In genomic region chr4:106569680-106570079, GRCm38 (mm10) we compare ENCODE assay signal across 21 mouse cellular contexts. TPM values are rescaled to one million over a fixed set of nuclear protein-coding genes. Genes with fewer than 3 reads are reported as not detected.
A peak's percentile ranks its signal among the peaks of the same experiment; 100 is the strongest.
DNase-seq lines count a peak whose midpoint lies in the region; ATAC-seq and TF ChIP-seq lines count a peak whose summit lies in the region.
"Had no signal": no experiment of that assay in that cellular context is flagged by ENCODE, and none has a peak within 500 bp of the region (broad histone marks: within the 10 kb centered on the region; RNA-seq: fewer than 3 reads in every experiment).

No protein-coding gene starts in this region.

- 88% methylated on average over 4 of the region's 4 CpGs for WGBS in liver, adult 2 months

- dilution Hi-C loops in CH12.LX (cut with MboI; ENCODE audit: extremely low pct_ligation_motif_present, extremely low pct_unique_long_range_greater_than_20kb, low sequenced_read_pairs) = no loop called here

- TF ChIP-seq POLR2A in liver, adult 2 months (IDR thresholded peaks at IDR 0.05; ENCODE audit: extremely low read depth, insufficient read depth, low read length) = no peak
- TF ChIP-seq POLR2A in CH12.LX (IDR thresholded peaks at IDR 0.05; ENCODE audit: low read depth, low read length) (no peak), MEL (IDR thresholded peaks at IDR 0.05; ENCODE audit: control insufficient read depth in 1 of 2, insufficient read depth in 1 of 2, low read depth in 1 of 2, low read length in 2 of 2, poor library complexity in 1 of 2) (no peak)

- 0 out of 2 replicates have a peak, but pooled peaks have one; percentile 37 for ATAC-seq in megakaryocyte progenitor cell, adult 5-6 weeks (replicated peaks; ENCODE audit: poor library complexity)
- no peak for ATAC-seq in inflammation-experienced regulatory T-cells, adult 6 months
- ATAC-seq: forebrain, embryonic 14.5 days; hindbrain, embryonic 16.5 days had no signal

- H3K9ac ChIP-seq in liver, adult 2 months (ENCODE audit: low read depth, low read length) = no peak overlapping the region
- no peak overlapping the region for H3K9ac ChIP-seq in CH12.LX (ENCODE audit: insufficient read depth, low read depth)
- H3K9ac ChIP-seq in MEL (ENCODE audit: control insufficient read depth, low read depth, low read length, poor library complexity, severe bottlenecking) = no peak overlapping the region
- H3K9ac ChIP-seq: lung, embryonic 14.5 days had no signal

- peak; percentile 44 for DNase-seq in liver, adult 2 months (ENCODE audit: extremely low read depth, low read depth, low spot score)
- DNase-seq in liver (no peak), CH12.LX (ENCODE audit: extremely low read depth) (peak; percentile 51), MEL (ENCODE audit: low read depth, low spot score) (peak; percentile 62)
- DNase-seq in right cerebral cortex, postnatal 36 days (ENCODE audit: low spot score in 2 of 2) = no peak
- DNase-seq: cerebellum, postnatal 25 days; gastrocnemius, postnatal 36 days; heart, postnatal 10 days; kidney, adult 8-10 months; lung, embryonic 14.5 days; right cerebral cortex, postnatal 25 days; thymus, postnatal 25 days had no signal

- TF ChIP-seq EP300 in CH12.LX (IDR thresholded peaks at IDR 0.05; ENCODE audit: low read length) = no peak
- TF ChIP-seq EP300 in MEL (IDR thresholded peaks at IDR 0.05; ENCODE audit: low read depth in 1 of 2, low read length in 2 of 2) = no peak

- no peaks in the 10 kb centered on the region for H3K27me3 ChIP-seq in liver, adult 2 months (ENCODE audit: control insufficient read depth, insufficient read depth, low read length)
- H3K27me3 ChIP-seq in CH12.LX (replicated peaks) (no peaks in the 10 kb centered on the region), MEL (ENCODE audit: control insufficient read depth in 1 of 2, insufficient read depth in 2 of 2, low read length in 2 of 2) (no peaks in the 10 kb centered on the region)

- no peak for TF ChIP-seq CTCF in liver, adult 2 months (IDR thresholded peaks at IDR 0.05; ENCODE audit: low read depth, low read length)
- TF ChIP-seq CTCF in CH12.LX (conservative IDR thresholded peaks at IDR 0.05 in 1 of 2, IDR thresholded peaks at IDR 0.05 in 1 of 2; ENCODE audit: low read depth in 2 of 2, low read length in 2 of 2) (no peak), MEL (IDR thresholded peaks at IDR 0.05 in 2 of 3, conservative IDR thresholded peaks at IDR 0.05 in 1 of 3; ENCODE audit: control insufficient read depth in 1 of 3, insufficient read depth in 1 of 3, low read depth in 2 of 3, low read length in 3 of 3, poor library complexity in 1 of 3, severe bottlenecking in 1 of 3) (no peak)

- peaks cover 20% of the 10 kb centered on the region; the same call in 1 of the 2 replicates for H3K79me2 ChIP-seq in liver, adult 2 months (ENCODE audit: control insufficient read depth, insufficient read depth, low read length)
- H3K79me2 ChIP-seq in CH12.LX (replicated peaks; ENCODE audit: control insufficient read depth, extremely low read depth, insufficient read depth, poor library complexity, severe bottlenecking) (no peaks in the 10 kb centered on the region; the same call in 1 of the 2 replicates), MEL (ENCODE audit: control insufficient read depth, insufficient read depth, low read length, poor library complexity) (no peaks in the 10 kb centered on the region)

- in situ Hi-C loops in CH12.LX (cut with MboI; ENCODE audit: low pct_ligation_motif_present, low pct_unique_long_range_greater_than_20kb, low sequenced_read_pairs) = no loop called here

- no peak for TF ChIP-seq RAD21 in CH12.LX (IDR thresholded peaks at IDR 0.05; ENCODE audit: low read depth, low read length)
- no peak for TF ChIP-seq RAD21 in MEL (IDR thresholded peaks at IDR 0.05; ENCODE audit: low read depth, low read length)

- no peaks in the 10 kb centered on the region for H3K9me3 ChIP-seq in CH12.LX (replicated peaks; ENCODE audit: low read length)
- H3K9me3 ChIP-seq in MEL (replicated peaks; ENCODE audit: insufficient read depth, low read length) = no peaks in the 10 kb centered on the region
- H3K9me3 ChIP-seq: embryonic facial prominence, embryonic 10.5 days; heart, embryonic 10.5 days had no signal

- peaks cover 4% of the 10 kb centered on the region for H3K4me1 ChIP-seq in liver, adult 2 months (ENCODE audit: control insufficient read depth, insufficient read depth, low read length)
- H3K4me1 ChIP-seq in CH12.LX (ENCODE audit: control insufficient read depth in 1 of 2, insufficient read depth in 2 of 2) (peaks cover 0 to 3% of the 10 kb centered on the region in 2 experiments; a peak in 1 of 4 replicates), MEL (ENCODE audit: control insufficient read depth in 1 of 2, insufficient read depth in 2 of 2, low read length in 2 of 2) (no peaks in the 10 kb centered on the region)
- H3K4me1 ChIP-seq: embryonic facial prominence, embryonic 10.5 days; heart, embryonic 10.5 days had no signal

- H3K36me3 ChIP-seq in liver, adult 2 months (ENCODE audit: control insufficient read depth, insufficient read depth, low read length) = peaks cover 76% of the 10 kb centered on the region
- H3K36me3 ChIP-seq in CH12.LX (replicated peaks in 1 of 2; ENCODE audit: control insufficient read depth in 1 of 2, insufficient read depth in 1 of 2, low read length in 1 of 2) = peaks cover 32 to 97% of the 10 kb centered on the region in 2 experiments
- peaks cover 0 to 3% of the 10 kb centered on the region in 2 experiments; a peak in 2 of 4 replicates for H3K36me3 ChIP-seq in MEL (ENCODE audit: control insufficient read depth in 1 of 2, insufficient read depth in 2 of 2, low read length in 2 of 2)

- H3K27ac ChIP-seq in liver, adult 2 months (replicated peaks; ENCODE audit: insufficient read depth, low read depth, low read length) = no peak overlapping the region
- H3K27ac ChIP-seq in CH12.LX (ENCODE audit: insufficient read depth, low read depth) (no peak overlapping the region), MEL (ENCODE audit: control insufficient read depth, low read depth, low read length) (no peak overlapping the region)
- H3K27ac ChIP-seq: embryonic facial prominence, embryonic 10.5 days; heart, embryonic 10.5 days; macrophage had no signal

- H3K4me3 ChIP-seq in liver, adult 2 months (ENCODE audit: insufficient read depth, low read depth, low read length) = no peak overlapping the region
- H3K4me3 ChIP-seq in CH12.LX (replicated peaks in 1 of 3; ENCODE audit: low read depth in 2 of 3, low read length in 2 of 3, poor library complexity in 1 of 3) (no peak overlapping the region), MEL (ENCODE audit: control insufficient read depth in 1 of 2, insufficient read depth in 1 of 2, low read depth in 2 of 2, low read length in 2 of 2) (no peak overlapping the region)
- H3K4me3 ChIP-seq: embryonic facial prominence, embryonic 10.5 days; heart, embryonic 10.5 days had no signal

- H3K4me2 ChIP-seq in CH12.LX (ENCODE audit: insufficient read depth, low read depth, poor library complexity, severe bottlenecking) = no peak overlapping the region
- H3K4me2 ChIP-seq: lung, embryonic 14.5 days had no signal

TF ChIP-seq in CH12.LX, 34 proteins besides CTCF, POLR2A, EP300 and RAD21 (continues in another document):
- TF ChIP-seq ETS1 (conservative IDR thresholded peaks at IDR 0.05; ENCODE audit: low read depth, low read length) = no peak
- TF ChIP-seq USF1 (IDR thresholded peaks at IDR 0.05; ENCODE audit: low read depth, low read length) = no peak
- no peak for TF ChIP-seq MYC (IDR thresholded peaks at IDR 0.05; ENCODE audit: low read depth, low read length)

TF ChIP-seq in MEL, 35 proteins besides CTCF, POLR2A, EP300 and RAD21:
- TF ChIP-seq NELFE (IDR thresholded peaks at IDR 0.05; ENCODE audit: low read depth, low read length) = no peak
- no peak for TF ChIP-seq POLR2AphosphoS2 (IDR thresholded peaks at IDR 0.05; ENCODE audit: low read length)
- TF ChIP-seq JUND (IDR thresholded peaks at IDR 0.05; ENCODE audit: low read depth, low read length) = no peak

RNA-seq across cellular contexts. Expression of gene Dhcr24, which starts 8.8 kb away (rescaled TPM):
- 253 and 456 TPM in 2 replicates for total RNA-seq in liver, adult 2 months (2014; rRNA removed)
- polyA plus RNA-seq in liver, adult 2 months (2012; rRNA removed) = 676 and 851 TPM in 2 replicates
- 46.9 and 51.6 TPM in 2 replicates for total RNA-seq in CH12.LX (2012; rRNA removed)
- 37.3 and 41.4 TPM in 2 replicates for total RNA-seq in CH12.LX (2014; rRNA removed)
- polyA plus RNA-seq in CH12.LX (2012; ENCODE audit: insufficient read length, low read depth) = 87.8 and 90.5 TPM in 2 replicates
- 37.6 and 39.2 TPM in 2 replicates for total RNA-seq in MEL (2012; rRNA removed)
- 10 to 100 TPM in 1 of 2 experiments, not detected in 1; 63.0 TPM for polyA plus RNA-seq in MEL (2012; ENCODE audit: insufficient read depth in 1 of 2, insufficient read length in 2 of 2, low read depth in 1 of 2, low replicate concordance in 2 of 2, missing spikeins in 1 of 2)
- 15.9 and 17.4 TPM in 2 replicates for total RNA-seq in megakaryocyte progenitor cell, adult 5-6 weeks (2015)
- total RNA-seq in megakaryocyte progenitor cell, adult 5-6 weeks (2017) = 9.8 and 11.0 TPM in 2 replicates
- polyA plus RNA-seq in inflammation-experienced regulatory T-cells, adult 6 months (2017; shearing (Covaris generic)) = 1 to 10 TPM; 2.3 to 6.0 (median 4.0) TPM

RNA-seq across cellular contexts. Expression of gene Lexm, which starts 47.4 kb away (rescaled TPM):
- not detected in 2 replicates for total RNA-seq in liver, adult 2 months (2014; rRNA removed)
- not detected in 2 replicates for polyA plus RNA-seq in liver, adult 2 months (2012; rRNA removed)
- total RNA-seq in CH12.LX (2012; rRNA removed) = 0.21 TPM in 2 replicates
- 0.15 and 0.19 TPM in 2 replicates for total RNA-seq in CH12.LX (2014; rRNA removed)
- not detected in 2 replicates for polyA plus RNA-seq in CH12.LX (2012; ENCODE audit: insufficient read length, low read depth)
- total RNA-seq in MEL (2012; rRNA removed) = 6.1 and 6.7 TPM in 2 replicates
- 10 to 100 TPM in 1 of 2 experiments, not detected in 1; 17.5 TPM for polyA plus RNA-seq in MEL (2012; ENCODE audit: insufficient read depth in 1 of 2, insufficient read length in 2 of 2, low read depth in 1 of 2, low replicate concordance in 2 of 2, missing spikeins in 1 of 2)
- total RNA-seq in megakaryocyte progenitor cell, adult 5-6 weeks (2015) = not detected in 2 replicates
- not detected in 2 replicates for total RNA-seq in megakaryocyte progenitor cell, adult 5-6 weeks (2017)
- polyA plus RNA-seq in inflammation-experienced regulatory T-cells, adult 6 months (2017; shearing (Covaris generic)) = under 1 TPM in 1 of 3 experiments, not detected in 2; 0.82 TPM
- total RNA-seq: gastrocnemius, postnatal 36 days; heart, postnatal 10 days; layer of hippocampus, postnatal 25 days had no signal
- polyA plus RNA-seq: forebrain, embryonic 14.5 days; heart, embryonic 10.5 days; hindbrain, embryonic 16.5 days; large intestine, adult 2 months; lung, embryonic 14.5 days; macrophage had no signal

RNA-seq across cellular contexts. Expression of gene Ttc22, which starts 52.6 kb away (rescaled TPM):
- 0.09 TPM in 1 of 2 replicates, not detected in the other for total RNA-seq in liver, adult 2 months (2014; rRNA removed)
- polyA plus RNA-seq in liver, adult 2 months (2012; rRNA removed) = not detected in 2 replicates
- total RNA-seq in CH12.LX (2012; rRNA removed) = not detected in 2 replicates
- not detected in 2 replicates for total RNA-seq in CH12.LX (2014; rRNA removed)
- polyA plus RNA-seq in CH12.LX (2012; ENCODE audit: insufficient read length, low read depth) = not detected in 2 replicates
- 0.04 TPM in 1 of 2 replicates, not detected in the other for total RNA-seq in MEL (2012; rRNA removed)
- polyA plus RNA-seq in MEL (2012; ENCODE audit: insufficient read depth in 1 of 2, insufficient read length in 2 of 2, low read depth in 1 of 2, low replicate concordance in 2 of 2, missing spikeins in 1 of 2) = not detected
- not detected in 2 replicates for total RNA-seq in megakaryocyte progenitor cell, adult 5-6 weeks (2015)
- not detected in 2 replicates for total RNA-seq in megakaryocyte progenitor cell, adult 5-6 weeks (2017)
- polyA plus RNA-seq in inflammation-experienced regulatory T-cells, adult 6 months (2017; shearing (Covaris generic)) = not detected
- total RNA-seq: gastrocnemius, postnatal 36 days had no signal
- polyA plus RNA-seq: embryonic facial prominence, embryonic 10.5 days; macrophage had no signal

Comparison
In these comparisons a context has a peak if more than half of its experiments do, and no peak if none do; other contexts are left out.
1. DNase-seq: peak in liver, adult 2 months (single experiment), CH12.LX (single experiment) and MEL (single experiment); none in liver (single experiment) and right cerebral cortex, postnatal 36 days (0 of 2).